Mouse (Mus musculus) thymus, postnatal 4 days (tissue): ENCODE measurements at regions not wholly inside any gene's neighbourhood (a gene's known extent, or its start where the extent isn't known, plus 50 kb on each side); places are given as distances from the start of the nearest gene placed in this dataset.
A peak's percentile ranks its signal among the peaks of the same experiment; 100 is the strongest.

ENCODE experiments used
- DNase-seq: peaks from one replicate; pipeline ENCODE4 v3.0.0; 2021

DNA sequence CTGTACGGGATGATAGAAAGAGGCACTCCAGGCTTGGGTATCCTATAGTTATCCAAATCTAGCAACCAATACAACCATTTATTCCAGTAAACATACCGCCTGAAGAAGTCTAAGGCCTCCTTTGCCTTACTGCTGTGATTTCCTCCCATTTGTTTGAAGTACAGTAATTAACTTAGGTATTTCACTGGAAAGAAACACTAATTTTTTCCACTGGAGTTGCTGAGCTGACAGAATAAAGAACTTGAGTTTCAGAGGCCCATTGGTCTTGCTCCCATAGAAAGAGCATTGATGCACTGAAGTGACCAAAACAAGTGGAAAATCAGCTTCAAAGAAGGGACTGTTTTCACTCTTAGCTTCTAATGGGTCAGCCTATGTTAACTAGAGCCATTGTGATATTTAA is 1100.8 kb upstream of the Gm7489 start:
- no peak for DNase-seq

- DNase-seq: no peak
These were observed 1099.5 kb upstream of the Gm7489 start for GRCm38 (mm10) chr15:52785196-52785595.

DNA sequence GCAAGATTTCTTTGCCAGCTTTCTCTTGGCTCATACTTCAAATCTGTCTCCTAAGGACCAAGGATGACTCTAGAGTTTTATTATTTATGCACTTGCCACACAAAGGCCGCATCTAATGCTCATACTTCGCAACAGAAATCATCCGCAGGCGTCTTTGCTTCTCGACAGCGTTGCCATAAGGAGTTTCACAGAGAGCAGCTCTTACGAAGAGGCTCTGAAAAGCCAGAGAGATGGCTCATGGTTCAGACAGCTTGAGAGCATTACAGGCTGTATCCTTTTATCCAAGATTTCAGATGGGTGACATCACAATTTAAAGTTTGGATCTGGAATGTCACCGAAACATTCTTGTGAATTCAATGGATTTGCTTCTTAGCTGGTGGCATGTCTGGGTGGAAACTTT is 1098.7 kb upstream of the Gm7489 start:
- no peak for DNase-seq

DNA sequence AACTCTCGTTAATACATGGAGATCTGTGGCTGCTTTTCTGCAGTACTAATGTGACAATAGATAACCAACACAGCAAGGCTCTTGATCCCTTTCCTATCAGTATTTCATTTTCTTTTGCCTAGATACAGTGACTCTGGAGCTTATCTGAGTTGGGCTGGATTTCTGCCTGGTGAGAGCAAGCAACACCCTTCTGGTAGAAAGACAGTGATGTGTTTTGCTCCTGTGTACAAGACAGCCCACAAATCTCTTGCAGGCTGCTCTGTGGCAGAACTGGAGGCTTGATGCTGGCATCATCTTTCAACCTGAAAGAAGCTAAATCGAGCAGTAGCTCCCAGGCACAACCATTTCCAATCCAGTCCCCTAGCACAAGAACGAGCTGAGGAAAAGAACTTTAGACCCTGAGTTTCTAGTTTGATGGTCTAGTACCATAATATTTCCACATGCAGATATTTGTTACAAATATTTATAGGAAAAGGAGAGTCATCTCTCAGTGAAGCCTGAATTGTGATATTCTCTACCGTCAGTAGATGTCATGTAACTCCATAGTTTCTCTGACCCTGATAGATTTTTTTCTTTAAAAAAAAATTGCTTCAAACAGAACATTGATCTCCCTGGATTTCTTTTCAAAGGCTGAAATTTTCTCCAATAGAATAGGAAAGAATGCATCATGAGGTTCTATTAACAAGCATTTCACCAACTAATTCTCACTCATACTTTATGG is 1079.1 kb upstream of the Gm7489 start:
- DNase-seq: no peak

DNA sequence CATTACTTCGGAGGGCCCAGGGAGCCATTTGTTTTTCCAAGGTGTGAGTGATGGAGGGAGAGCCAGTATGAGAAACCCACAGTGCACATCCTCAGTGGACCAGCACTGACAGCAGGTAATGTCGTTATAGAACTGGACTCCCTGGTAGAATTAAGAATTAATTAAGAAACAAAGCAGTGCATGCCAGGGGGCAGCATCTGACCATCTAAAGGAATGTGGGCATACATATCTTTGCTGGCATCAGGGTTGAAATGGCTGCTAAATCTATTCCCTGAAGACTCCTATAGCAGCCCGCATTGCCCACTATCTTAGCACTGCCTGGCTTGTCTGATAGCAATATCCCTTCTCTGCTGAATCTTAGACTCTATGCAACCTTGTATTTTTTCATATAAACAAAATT is 1076.1 kb upstream of the Gm7489 start:
- peak; percentile 18 for DNase-seq

- DNase-seq: no peak
These were observed 1063.9 kb upstream of the Gm7489 start for GRCm38 (mm10) chr15:52820796-52821195.

- no peak for DNase-seq
These were observed 1047.8 kb upstream of the Gm7489 start for GRCm38 (mm10) chr15:52836896-52837295.

DNA sequence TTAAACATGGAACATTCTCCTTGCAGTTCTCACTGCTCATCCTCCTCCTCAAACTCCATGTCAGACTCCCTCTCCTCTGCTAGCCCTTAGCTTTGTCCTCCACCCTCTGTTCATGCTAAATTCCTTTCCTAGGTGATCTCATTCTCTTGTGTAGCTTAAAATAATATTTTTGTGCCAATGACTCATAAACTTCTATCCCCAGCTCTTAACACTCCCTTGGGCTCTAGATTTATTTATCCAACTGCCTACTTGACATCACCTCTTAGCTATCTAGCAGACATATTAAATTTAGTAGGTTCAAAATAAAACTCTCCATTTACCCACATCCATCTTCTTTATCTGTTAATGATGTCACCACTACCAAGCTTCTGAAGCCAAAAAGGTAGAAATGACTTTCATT is 1036.6 kb upstream of the Gm7489 start:
- DNase-seq: no peak

DNA sequence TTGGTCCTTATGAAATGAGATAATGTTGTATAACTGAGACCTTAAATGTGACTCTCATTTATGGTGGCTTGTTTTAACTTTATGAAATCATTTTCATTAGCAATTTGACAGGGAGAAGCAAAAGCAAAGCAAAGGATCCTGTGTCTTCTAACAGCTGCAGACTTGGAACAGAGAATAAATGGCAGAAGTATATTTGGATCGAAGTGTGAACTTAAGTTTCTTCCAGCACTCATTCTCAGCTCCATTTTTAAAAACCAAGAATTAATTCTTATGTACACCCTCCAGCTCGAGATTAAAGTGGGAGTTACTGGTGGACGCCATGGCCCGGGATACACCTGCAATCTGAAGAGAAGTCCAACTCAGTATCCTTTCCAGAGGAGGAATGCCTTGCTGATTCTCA is 1026.0 kb upstream of the Gm7489 start:
- no peak for DNase-seq

- DNase-seq: peak; percentile 10
These were observed 1021.2 kb upstream of the Gm7489 start for GRCm38 (mm10) chr15:52863494-52863893.

DNA sequence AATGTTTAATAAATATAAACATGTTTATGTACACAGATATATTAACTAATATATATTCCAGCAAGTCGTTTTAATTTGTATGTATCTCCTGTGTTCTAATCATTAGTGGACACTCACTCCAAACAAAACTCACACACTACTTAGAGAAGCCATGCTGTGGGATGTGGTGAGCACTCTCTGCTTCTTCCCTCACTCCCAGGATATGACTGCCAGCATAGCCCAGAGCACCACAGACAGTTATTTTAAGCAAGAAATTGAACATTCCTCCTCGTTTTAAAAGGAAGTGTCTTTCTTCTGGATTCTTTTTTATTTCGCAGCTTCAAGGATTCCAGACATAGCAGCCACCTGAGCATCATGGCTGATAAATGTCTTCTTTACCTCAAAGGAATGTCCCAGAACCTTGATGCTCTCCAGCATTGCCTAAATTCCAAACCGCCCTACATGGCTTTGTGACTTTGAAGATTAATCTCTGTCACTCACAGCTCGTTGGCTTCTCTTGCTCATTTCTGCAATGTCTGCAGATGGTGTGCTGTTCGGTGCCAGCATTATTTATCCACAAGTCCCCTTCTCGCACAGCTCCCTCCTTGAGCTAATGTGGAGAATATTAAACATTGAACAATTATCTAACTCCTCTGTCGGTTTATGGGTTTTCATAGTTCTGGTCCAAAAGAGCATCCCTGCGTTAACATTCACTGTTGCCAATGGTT is 992.3 kb upstream of the Gm7489 start:
- no peak for DNase-seq

DNA sequence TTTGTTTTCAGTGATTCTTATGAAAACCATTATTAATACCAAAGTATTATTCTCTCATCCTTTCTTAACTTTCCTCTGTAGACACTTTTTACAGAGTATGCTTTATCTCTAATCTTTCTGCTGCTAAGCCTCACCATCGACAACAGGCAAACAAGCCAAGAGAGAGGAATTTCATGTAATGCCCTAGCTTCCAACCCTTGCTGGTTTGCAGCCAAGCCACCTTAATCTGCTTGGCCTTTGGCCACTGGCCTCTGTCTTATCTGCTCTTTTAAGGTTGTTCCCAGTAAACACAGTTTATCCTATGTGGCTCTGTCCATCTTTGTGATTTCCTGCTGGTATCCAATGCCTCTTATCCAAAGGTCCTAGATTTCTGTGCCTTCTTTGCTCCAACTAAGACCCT is 986.6 kb upstream of the Gm7489 start:
- no peak for DNase-seq

- no peak for DNase-seq
These were observed 985.3 kb upstream of the Gm7489 start for GRCm38 (mm10) chr15:52899403-52899802.

DNA sequence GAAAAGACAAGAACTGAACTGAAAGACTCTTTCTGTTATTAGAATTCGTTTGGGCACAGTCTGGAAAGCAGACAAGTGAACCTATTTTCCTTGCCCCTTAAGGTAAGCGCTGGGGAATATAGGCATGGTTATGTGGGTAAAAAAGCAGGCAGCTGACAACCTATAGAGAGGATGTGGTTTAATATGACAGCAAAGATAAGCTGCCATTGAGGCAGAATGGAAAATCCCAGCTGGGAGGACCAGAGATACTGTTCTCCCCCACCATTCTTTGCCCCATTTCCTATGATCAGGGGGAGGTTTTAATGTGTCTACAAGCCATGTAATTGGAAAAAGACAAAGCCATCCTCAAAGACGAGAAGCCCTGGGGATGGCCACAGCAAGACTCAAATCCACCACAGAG is 984.9 kb upstream of the Gm7489 start:
- DNase-seq: no peak

- DNase-seq: no peak
These were observed 979.5 kb upstream of the Gm7489 start for GRCm38 (mm10) chr15:52905231-52905630.

- DNase-seq: peak; percentile 42
These were observed 977.5 kb upstream of the Gm7489 start for GRCm38 (mm10) chr15:52907217-52907616.

GRCm38 (mm10) chr15:52922277-52922676 is 962.4 kb upstream of the Gm7489 start:
- DNase-seq: no peak

- DNase-seq: no peak
These were observed 956.3 kb upstream of the Gm7489 start for GRCm38 (mm10) chr15:52928408-52928807.

- no peak for DNase-seq
These were observed 947.6 kb upstream of the Gm7489 start for GRCm38 (mm10) chr15:52937138-52937537.

DNA sequence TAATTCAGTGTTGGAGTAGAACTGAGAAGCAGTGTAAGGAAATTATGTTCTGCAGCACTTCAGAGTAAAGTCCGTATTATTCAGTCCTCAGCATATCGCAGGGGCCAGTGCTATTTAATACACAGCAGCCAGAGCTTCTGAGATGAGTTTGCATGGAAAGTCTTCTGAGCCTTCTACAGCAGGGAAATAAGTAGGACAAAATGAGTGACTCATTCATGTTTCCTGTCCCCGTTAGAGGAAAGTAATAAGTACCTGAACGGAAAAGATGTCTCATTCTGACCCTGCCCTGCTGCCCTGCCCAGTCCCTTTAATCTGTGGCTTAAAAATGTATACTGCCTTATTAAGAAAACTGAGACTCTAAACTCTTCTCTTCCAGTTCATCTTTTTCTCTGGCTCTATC is 940.1 kb upstream of the Gm7489 start:
- DNase-seq: no peak

GRCm38 (mm10) chr15:52948196-52948595 is 936.5 kb upstream of the Gm7489 start:
- no peak for DNase-seq

GRCm38 (mm10) chr15:52953480-52953879 is 931.2 kb upstream of the Gm7489 start:
- DNase-seq: no peak

DNA sequence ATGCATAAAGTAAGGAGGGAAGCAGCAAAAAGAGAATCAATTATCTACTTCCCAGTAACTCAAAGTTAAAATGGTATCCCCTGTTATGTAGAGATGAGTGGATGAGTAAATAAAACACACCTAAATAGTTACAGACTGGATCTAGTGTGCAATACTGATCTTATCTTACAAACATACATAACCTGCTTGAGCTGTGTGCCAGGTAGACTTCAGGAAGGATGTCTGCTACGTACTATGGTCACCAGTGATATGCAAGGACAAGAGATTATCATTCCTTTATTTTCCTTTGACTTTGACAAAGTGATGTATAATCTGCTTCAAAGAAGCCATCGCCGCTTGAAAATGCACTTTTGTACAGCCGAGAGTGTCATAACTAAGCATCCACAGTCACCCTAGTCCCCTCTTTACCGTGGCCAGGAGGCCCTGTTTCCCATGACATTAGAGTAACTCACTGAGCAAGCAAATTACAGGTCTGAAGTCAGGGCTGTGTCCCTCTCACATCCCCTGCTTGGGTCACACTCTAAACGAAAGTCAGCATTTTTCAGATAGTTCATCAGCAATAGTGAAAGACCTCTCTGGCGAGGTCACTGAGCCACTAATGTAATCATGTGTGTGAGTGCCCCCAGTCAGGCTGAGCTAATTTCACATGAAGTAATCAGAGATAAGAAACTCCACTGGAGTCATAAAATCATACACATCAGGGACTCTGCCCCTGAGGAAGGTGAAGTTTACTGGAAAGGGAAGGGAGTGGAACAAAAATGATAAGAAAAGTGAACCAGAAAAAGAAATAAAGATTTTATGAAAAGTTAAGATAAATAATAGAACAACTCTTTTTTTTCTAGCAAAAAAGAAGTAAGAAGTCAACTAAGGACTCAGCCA is 929.8 kb upstream of the Gm7489 start:
- DNase-seq: no peak

GRCm38 (mm10) chr15:52959711-52960110 is 925.0 kb upstream of the Gm7489 start:
- no peak for DNase-seq
